Mouse (Mus musculus): ENCODE data around the gene Donson.

DNA sequence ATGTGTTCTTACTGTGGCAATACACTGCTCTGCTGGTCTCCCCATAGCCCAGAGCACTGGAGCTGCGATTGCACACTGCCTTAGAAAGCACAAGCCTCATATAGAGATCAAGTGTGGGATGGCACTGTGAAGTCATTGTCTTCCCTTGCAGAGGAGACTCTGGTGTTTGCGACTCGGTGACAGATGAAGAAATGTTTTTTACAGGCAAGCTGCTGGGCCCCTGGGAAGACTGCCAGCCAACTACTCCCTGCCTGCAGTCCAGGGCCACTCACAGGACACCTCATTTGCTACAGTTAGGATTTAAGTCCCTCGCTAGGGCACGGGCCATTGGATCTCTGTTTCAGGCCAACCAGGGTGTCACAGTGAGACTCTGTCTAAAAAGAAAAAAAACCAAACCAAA lies 56.1 kb downstream of the Donson start:
- TF ChIP-seq CTCF (IDR thresholded peaks at IDR 0.05; ENCODE audit: insufficient read depth, low read length): no peak
- TF ChIP-seq POLR2A (IDR thresholded peaks at IDR 0.05; ENCODE audit: borderline replicate concordance, extremely low read depth, low read depth, low read length): no peak
